Mouse (Mus musculus) olfactory bulb, adult 2 months (tissue): ENCODE measurements around the gene Cdk10.

ENCODE experiments used
- CTCF ChIP-seq: fragments of 200-500 bp; IDR thresholded peaks from 2 replicates; pipeline ENCODE4 v1.5.1; 2012; ENCODE audit warnings: low read depth, mild to moderate bottlenecking, low read length, moderate library complexity; ENCODE audit not compliant: insufficient read depth
- POLR2A ChIP-seq: fragments of 200-500 bp; IDR thresholded peaks from 2 replicates; pipeline ENCODE4 v1.6.1; 2012; ENCODE audit warnings: mild to moderate bottlenecking, low read depth, low read length, moderate library complexity; ENCODE audit not compliant: insufficient read depth

GRCm38 (mm10) chr8:123191908-123192307 is 32.7 kb upstream of the Cdk10 start:
- TF ChIP-seq CTCF (no peak), POLR2A (no peak)
